Mouse (Mus musculus): Measurements from ENCODE around the gene Gm28048.

DNA sequence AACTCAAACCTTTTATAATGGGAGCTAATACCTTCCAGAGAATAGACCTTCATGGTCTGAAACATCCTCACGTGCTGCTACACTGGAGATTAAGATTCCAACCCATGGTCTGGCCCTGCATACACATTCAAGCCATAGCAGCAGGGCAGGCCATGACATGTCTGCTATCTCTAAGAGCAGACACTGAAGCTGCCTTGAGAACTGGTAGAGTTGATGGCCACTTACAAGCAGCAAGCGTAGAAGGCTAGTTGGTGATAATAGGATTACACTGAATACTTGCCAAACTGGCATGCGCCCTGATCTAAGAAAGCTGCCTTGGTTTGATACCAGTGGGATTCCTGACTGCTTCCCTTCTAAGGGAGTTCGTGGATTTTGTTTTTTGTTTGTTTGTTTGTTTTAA lies 68.1 kb downstream of the Gm28048 start:
- TF ChIP-seq POLR2A (IDR thresholded peaks at IDR 0.05; ENCODE audit: borderline replicate concordance, extremely low read depth, insufficient read depth, insufficient read length, poor library complexity, severe bottlenecking), result no peak
- no peak for TF ChIP-seq CTCF (IDR thresholded peaks at IDR 0.05; ENCODE audit: borderline replicate concordance, extremely low read depth, insufficient read depth, insufficient read length)
